29 mouse cellular contexts compared by ENCODE assay signal in genomic region chr7:144993566-144993965, GRCm38 (mm10). TPM values are rescaled to one million over a fixed set of nuclear protein-coding genes. Genes with fewer than 3 reads are reported as not detected.
DNase-seq lines count a peak whose midpoint lies in the region; ATAC-seq lines count a peak whose summit lies in the region.
"Had no signal": no experiment of that assay in that cellular context is flagged by ENCODE, and none has a peak within 500 bp of the region (broad histone marks: within the 10 kb centered on the region; RNA-seq: fewer than 3 reads in every experiment).

No protein-coding gene starts in this region.

- no peak overlapping the region for H3K9ac ChIP-seq in hindbrain, embryonic 15.5 days
- no peak overlapping the region for H3K9ac ChIP-seq in hindbrain, embryonic 12.5 days
- H3K9ac ChIP-seq: forebrain, embryonic 13.5 days; heart, embryonic 13.5 days; intestine, embryonic 15.5 days; liver, embryonic 14.5 days; midbrain, embryonic 13.5 days; neural tube, embryonic 15.5 days had no signal

- H3K27me3 ChIP-seq in hindbrain, embryonic 15.5 days, result no peaks in the 10 kb centered on the region
- no peaks in the 10 kb centered on the region for H3K27me3 ChIP-seq in hindbrain, embryonic 12.5 days
- H3K27me3 ChIP-seq: forebrain, embryonic 13.5 days; heart, embryonic 13.5 days; intestine, embryonic 15.5 days; midbrain, embryonic 13.5 days; neural tube, embryonic 15.5 days had no signal

- H3K4me3 ChIP-seq in hindbrain, embryonic 15.5 days, result no peak overlapping the region
- H3K4me3 ChIP-seq in hindbrain, embryonic 12.5 days, result no peak overlapping the region
- H3K4me3 ChIP-seq: erythroblast, embryonic 14.5 days; forebrain, embryonic 13.5 days; heart, embryonic 13.5 days; intestine, embryonic 15.5 days; midbrain, embryonic 13.5 days; neural tube, embryonic 15.5 days had no signal

- peak; percentile 29 for DNase-seq in layer of hippocampus, adult 9-11 months
- no peak for DNase-seq in layer of hippocampus, postnatal 25 days (ENCODE audit: extremely low spot score in 1 of 2, low spot score in 1 of 2)
- DNase-seq in Muller cell, postnatal 12 days (ENCODE audit: inconsistent ontology term), result peak; percentile 93
- DNase-seq in brain, adult 2 months (ENCODE audit: low read depth, low spot score), result peak; percentile 68
- DNase-seq: adrenal gland, postnatal 10 days; cerebellum, adult 2 months; cerebellum, postnatal 14 days; gastrocnemius, postnatal 10 days; heart, postnatal 10 days; kidney, adult 8-10 months; kidney, postnatal 4 days; liver; lung, adult 2 months; lung, postnatal 10 days; retina, postnatal 1 day; spleen, adult 18-20 months; thymus, postnatal 14 days had no signal

- no peaks in the 10 kb centered on the region for H3K36me3 ChIP-seq in hindbrain, embryonic 15.5 days
- no peaks in the 10 kb centered on the region for H3K36me3 ChIP-seq in hindbrain, embryonic 12.5 days
- H3K36me3 ChIP-seq: heart, embryonic 13.5 days; intestine, embryonic 15.5 days; midbrain, embryonic 13.5 days; neural tube, embryonic 15.5 days had no signal

- H3K4me1 ChIP-seq in hindbrain, embryonic 15.5 days (replicated peaks), result no peaks in the 10 kb centered on the region
- H3K4me1 ChIP-seq in hindbrain, embryonic 12.5 days, result no peaks in the 10 kb centered on the region
- H3K4me1 ChIP-seq: forebrain, embryonic 13.5 days; intestine, embryonic 15.5 days; midbrain, embryonic 13.5 days; neural tube, embryonic 15.5 days had no signal

- no peak overlapping the region for H3K27ac ChIP-seq in hindbrain, embryonic 15.5 days (replicated peaks)
- no peak overlapping the region for H3K27ac ChIP-seq in hindbrain, embryonic 12.5 days
- H3K27ac ChIP-seq: forebrain, embryonic 13.5 days; heart, embryonic 13.5 days; intestine, embryonic 15.5 days; kidney, postnatal 0 days; liver, embryonic 14.5 days; macrophage; midbrain, embryonic 13.5 days; neural tube, embryonic 15.5 days had no signal

- 80% methylated on average over 4 of the region's 4 CpGs for WGBS in hindbrain, embryonic 15.5 days
- WGBS in hindbrain, embryonic 12.5 days, result 75% methylated on average over 4 of the region's 4 CpGs

- H3K9me3 ChIP-seq in hindbrain, embryonic 15.5 days, result no peaks in the 10 kb centered on the region
- H3K9me3 ChIP-seq in hindbrain, embryonic 12.5 days (replicated peaks), result no peaks in the 10 kb centered on the region
- H3K9me3 ChIP-seq: forebrain, embryonic 13.5 days; heart, embryonic 13.5 days; intestine, embryonic 15.5 days; midbrain, embryonic 13.5 days; neural tube, embryonic 15.5 days had no signal

- H3K4me2 ChIP-seq in hindbrain, embryonic 15.5 days, result no peak overlapping the region
- no peak overlapping the region for H3K4me2 ChIP-seq in hindbrain, embryonic 12.5 days (replicated peaks)
- H3K4me2 ChIP-seq: forebrain, embryonic 13.5 days; heart, embryonic 13.5 days; intestine, embryonic 15.5 days; midbrain, embryonic 13.5 days; neural tube, embryonic 15.5 days had no signal

- ATAC-seq in hindbrain, embryonic 15.5 days (ENCODE audit: low FRiP score, low read depth), result 0 out of 2 replicates have a peak, but pooled peaks have one; percentile 38
- no peak for ATAC-seq in hindbrain, embryonic 12.5 days (ENCODE audit: low FRiP score)
- no peak for ATAC-seq in cerebellum, adult (ENCODE audit: insufficient number of reproducible peaks, low FRiP score, low TSS enrichment)
- ATAC-seq: forebrain, embryonic 13.5 days; intestine, embryonic 15.5 days; midbrain, embryonic 13.5 days had no signal

RNA-seq across cellular contexts. Expression of gene Ccnd1, which starts 53.8 kb away (rescaled TPM):
- polyA plus RNA-seq in hindbrain, embryonic 15.5 days (2015; fragmentation: Nextera tagmentation; extraction: Ambion mirVana), result 34.2 and 38.2 TPM in 2 replicates
- 123 and 128 TPM in 2 replicates for polyA plus RNA-seq in hindbrain, embryonic 12.5 days (2016; fragmentation: Nextera tagmentation; extraction: Ambion mirVana)
- 10 to 100 TPM; 52.4 to 53.8 TPM for total RNA-seq in layer of hippocampus, postnatal 25 days (2021)

Comparison
In these comparisons a context has a peak if more than half of its experiments do, and no peak if none do; other contexts are left out.
1. DNase-seq: peak in layer of hippocampus, adult 9-11 months (single experiment), Muller cell, postnatal 12 days (single experiment) and brain, adult 2 months (single experiment); none in layer of hippocampus, postnatal 25 days (0 of 2).